Mouse (Mus musculus) limb, embryonic 15.5 days (tissue): Measurements from ENCODE around the gene Mark2. TPM values are rescaled to one million over a fixed set of nuclear protein-coding genes. Genes with fewer than 3 reads are reported as not detected.
"Not testable (repeated sequence)": the region's sequence is repeated elsewhere in the genome, so short reads cannot be mapped to it uniquely, and the experiment has no call there.

Experiments
- ATAC-seq: fragments of 200-750 bp; cut with Nextera tagmentation; 2 replicates; pipeline ENCODE4 v1.8.0; 2017; ENCODE audit warnings: low read depth, moderate TSS enrichment; ENCODE audit not compliant: insufficient number of reproducible peaks, low FRiP score, low TSS enrichment
- H3K27ac ChIP-seq: fragments of 300-500 bp; sonication (generic); 2 replicates; pipeline ENCODE4 v1.5.1; 2015; ENCODE audit warnings: moderate library complexity, mild to moderate bottlenecking, inconsistent platforms
- H3K27me3 ChIP-seq: fragments of 300-500 bp; sonication (generic); 2 replicates; pipeline ENCODE4 v1.6.1; 2015; ENCODE audit warnings: inconsistent platforms
- H3K36me3 ChIP-seq: fragments of 300-500 bp; sonication (generic); 2 replicates; pipeline ENCODE4 v1.6.1; 2015; ENCODE audit warnings: inconsistent platforms
- H3K4me1 ChIP-seq: fragments of 300-500 bp; sonication (generic); 2 replicates; pipeline ENCODE4 v1.6.1; 2015; ENCODE audit warnings: inconsistent platforms
- H3K4me2 ChIP-seq: fragments of 300-500 bp; sonication (generic); 2 replicates; pipeline ENCODE4 v1.6.1; 2015; ENCODE audit warnings: mild to moderate bottlenecking, inconsistent platforms
- H3K4me3 ChIP-seq: fragments of 300-500 bp; sonication (generic); 2 replicates; pipeline ENCODE4 v1.5.1; 2015; ENCODE audit warnings: mild to moderate bottlenecking, inconsistent platforms
- H3K9ac ChIP-seq: fragments of 300-500 bp; sonication (generic); 2 replicates; pipeline ENCODE4 v1.6.1; 2015; ENCODE audit warnings: inconsistent platforms
- H3K9me3 ChIP-seq: fragments of 300-500 bp; sonication (generic); 2 replicates; pipeline ENCODE4 v1.6.1; 2016; ENCODE audit warnings: inconsistent platforms
- WGBS: fragments of 180-500 bp; shearing (Covaris S2); methylation state at CpG from one replicate; pipeline ENCODE4 v1.1.7; 2015; 5-methylcytosine and 5-hydroxymethylcytosine counted together
- polyA plus RNA-seq: library from polyadenylated mRNA; unstranded; fragments of >200 nt; fragmentation: Nextera tagmentation; extraction: Ambion mirVana; gene quantifications from 2 replicates; pipeline ENCODE4 v1.2.1, GENCODE M21; 2015

The Mark2 gene
- 41.1 and 46.4 TPM in 2 replicates for polyA plus RNA-seq

- 2% methylated on average over 63 of the region's 63 CpGs for WGBS
Measured at GRCm38 (mm10) chr19:7341512-7342397, at the start of gene Mark2. Gene Mark2 (minus strand): TSS chr19:7341860.

GRCm38 (mm10) chr19:7388488-7388887 lies 46.8 kb upstream of the Mark2 start:
- H3K9me3 ChIP-seq: no peaks in the 10 kb centered on the region
- H3K9ac ChIP-seq: no peak overlapping the region
- 83% methylated on average over 6 of the region's 6 CpGs for WGBS
- H3K36me3 ChIP-seq: no peaks in the 10 kb centered on the region
- ATAC-seq: no peak
- no peak overlapping the region for H3K4me3 ChIP-seq
- H3K27me3 ChIP-seq: no peaks in the 10 kb centered on the region
- peaks cover 3% of the 10 kb centered on the region for H3K4me1 ChIP-seq
- H3K27ac ChIP-seq: no peak overlapping the region
- H3K4me2 ChIP-seq: no peak overlapping the region

More at GRCm38 (mm10) chr19:7341512-7342397, at the start of gene Mark2:
- peak within 1 kb of the TSS; percentile 89 for H3K4me3 ChIP-seq
- H3K9ac ChIP-seq: peak within 1 kb of the TSS; percentile 93
- ATAC-seq: peak; percentile 95
- no peaks in the 10 kb centered on the region for H3K27me3 ChIP-seq
- H3K4me1 ChIP-seq: peaks cover 38% of the 10 kb centered on the region
- H3K27ac ChIP-seq: peak within 1 kb of the TSS; percentile 87
- no peaks in the 10 kb centered on the region for H3K9me3 ChIP-seq
- no peaks in the 10 kb centered on the region for H3K36me3 ChIP-seq
- H3K4me2 ChIP-seq: peak within 1 kb of the TSS; percentile 81

GRCm38 (mm10) chr19:7386042-7386441 lies 44.4 kb upstream of the Mark2 start:
- H3K4me3 ChIP-seq: no peak overlapping the region
- H3K9me3 ChIP-seq: no peaks in the 10 kb centered on the region
- H3K9ac ChIP-seq: no peak overlapping the region
- no peak overlapping the region for H3K27ac ChIP-seq
- H3K4me1 ChIP-seq: peaks cover 17% of the 10 kb centered on the region
- WGBS: 76% methylated on average over 2 of the region's 2 CpGs
- no peaks in the 10 kb centered on the region for H3K27me3 ChIP-seq
- H3K4me2 ChIP-seq: no peak overlapping the region
- ATAC-seq: no peak
- no peaks in the 10 kb centered on the region for H3K36me3 ChIP-seq

GRCm38 (mm10) chr19:7382903-7383865 lies 41.5 kb upstream of the Mark2 start, which contains the start of gene Spindoc:
Gene Spindoc (minus strand): TSS chr19:7382994.
- Histone ChIP-seq H3K27ac (peak within 1 kb of the TSS; percentile 89), H3K36me3 (peaks cover 7% of the 10 kb centered on the region; the same call in 1 of the 2 replicates), H3K9ac (peak within 1 kb of the TSS; percentile 89), H3K4me1 (peaks cover 23% of the 10 kb centered on the region), H3K9me3 (no peaks in the 10 kb centered on the region), H3K4me3 (peak within 1 kb of the TSS; percentile 91), H3K4me2 (peak within 1 kb of the TSS; percentile 73), H3K27me3 (no peaks in the 10 kb centered on the region)
- ATAC-seq: peak; percentile 99
- under 1% methylated on average over 46 of the region's 52 CpGs for WGBS

GRCm38 (mm10) chr19:7382248-7382902 lies 40.7 kb upstream of the Mark2 start:
- ATAC-seq: peak; percentile 66; the same call in 1 of the 2 replicates
- H3K36me3 ChIP-seq: peaks cover 7% of the 10 kb centered on the region; the same call in 1 of the 2 replicates
- peak overlapping the region; percentile 89 for H3K27ac ChIP-seq
- peak overlapping the region; percentile 73 for H3K4me2 ChIP-seq
- peak overlapping the region; percentile 91 for H3K4me3 ChIP-seq
- peaks cover 23% of the 10 kb centered on the region for H3K4me1 ChIP-seq
- H3K9ac ChIP-seq: peak overlapping the region; percentile 89
- no peaks in the 10 kb centered on the region for H3K27me3 ChIP-seq
- H3K9me3 ChIP-seq: no peaks in the 10 kb centered on the region
- WGBS: under 1% methylated on average over 57 of the region's 60 CpGs

- Histone ChIP-seq H3K9ac (peak overlapping the region; percentile 89), H3K4me3 (peak overlapping the region; percentile 91), H3K27me3 (no peaks in the 10 kb centered on the region), H3K9me3 (no peaks in the 10 kb centered on the region), H3K4me2 (peak overlapping the region; percentile 73), H3K4me1 (peaks cover 23% of the 10 kb centered on the region), H3K36me3 (peaks cover 7% of the 10 kb centered on the region; the same call in 1 of the 2 replicates), H3K27ac (peak overlapping the region; percentile 89)
- no peak for ATAC-seq
- WGBS: 1% methylated on average over 8 of the region's 8 CpGs
Measured at GRCm38 (mm10) chr19:7381906-7382247, 40.2 kb upstream of the Mark2 start.

- 82% methylated on average over 2 of the region's 2 CpGs for WGBS
- peaks cover 15% of the 10 kb centered on the region for H3K4me1 ChIP-seq
- H3K4me2 ChIP-seq: no peak overlapping the region
- ATAC-seq: no peak
- no peak overlapping the region for H3K9ac ChIP-seq
- H3K27ac ChIP-seq: no peak overlapping the region; the same call in 1 of the 2 replicates
- H3K36me3 ChIP-seq: peaks cover 41% of the 10 kb centered on the region
- no peak overlapping the region for H3K4me3 ChIP-seq
- no peaks in the 10 kb centered on the region for H3K9me3 ChIP-seq
- H3K27me3 ChIP-seq: no peaks in the 10 kb centered on the region
Measured at GRCm38 (mm10) chr19:7377639-7378038, 36.0 kb upstream of the Mark2 start.

- H3K27me3 ChIP-seq: no peaks in the 10 kb centered on the region
- H3K4me2 ChIP-seq: no peak overlapping the region
- WGBS: 97% methylated on average over 8 of the region's 8 CpGs
- no peak overlapping the region for H3K9ac ChIP-seq
- peaks cover 69% of the 10 kb centered on the region for H3K36me3 ChIP-seq
- H3K4me1 ChIP-seq: peaks cover 2% of the 10 kb centered on the region; the same call in 1 of the 2 replicates
- H3K27ac ChIP-seq: no peak overlapping the region
- H3K4me3 ChIP-seq: no peak overlapping the region
- ATAC-seq: 0 out of 2 replicates have a peak, but pooled peaks have one; percentile 48
- no peaks in the 10 kb centered on the region for H3K9me3 ChIP-seq
Measured at GRCm38 (mm10) chr19:7374491-7374890, 32.8 kb upstream of the Mark2 start.

GRCm38 (mm10) chr19:7369469-7369868 lies 27.8 kb upstream of the Mark2 start:
- H3K9ac ChIP-seq, H3K4me3 ChIP-seq, H3K27me3 ChIP-seq, H3K9me3 ChIP-seq, H3K4me1 ChIP-seq, H3K4me2 ChIP-seq, H3K27ac ChIP-seq, ATAC-seq: not testable (repeated sequence)
- 85% methylated on average over 4 of the region's 4 CpGs for WGBS
- peaks cover 76% of the 10 kb centered on the region for H3K36me3 ChIP-seq

GRCm38 (mm10) chr19:7353636-7354035 lies 12.0 kb upstream of the Mark2 start:
- 62% methylated on average over 6 of the region's 6 CpGs for WGBS
- Histone ChIP-seq H3K4me2 (no peak overlapping the region), H3K4me1 (no peaks in the 10 kb centered on the region), H3K36me3 (peaks cover 28% of the 10 kb centered on the region), H3K27me3 (no peaks in the 10 kb centered on the region), H3K27ac (no peak overlapping the region), H3K9me3 (no peaks in the 10 kb centered on the region), H3K4me3 (no peak overlapping the region), H3K9ac (no peak overlapping the region)
- ATAC-seq: no peak

GRCm38 (mm10) chr19:7352809-7353495 lies 11.3 kb upstream of the Mark2 start:
- no peaks in the 10 kb centered on the region for H3K4me1 ChIP-seq
- H3K36me3 ChIP-seq: peaks cover 22% of the 10 kb centered on the region
- H3K9ac ChIP-seq: no peak overlapping the region
- H3K4me3 ChIP-seq: no peak overlapping the region
- ATAC-seq: no peak
- no peaks in the 10 kb centered on the region for H3K9me3 ChIP-seq
- WGBS: 75% methylated on average over 11 of the region's 11 CpGs
- H3K27me3 ChIP-seq: no peaks in the 10 kb centered on the region
- H3K27ac ChIP-seq: no peak overlapping the region
- no peak overlapping the region for H3K4me2 ChIP-seq
